Mouse (Mus musculus) A20 (cell line): ENCODE results near the gene Tnfsf14.

Experiments used
- DNase-seq: peaks from one replicate; pipeline ENCODE4 v3.0.0-alpha.2; 2011; ENCODE audit warnings: low read depth, low spot score

The Tnfsf14 gene

DNA sequence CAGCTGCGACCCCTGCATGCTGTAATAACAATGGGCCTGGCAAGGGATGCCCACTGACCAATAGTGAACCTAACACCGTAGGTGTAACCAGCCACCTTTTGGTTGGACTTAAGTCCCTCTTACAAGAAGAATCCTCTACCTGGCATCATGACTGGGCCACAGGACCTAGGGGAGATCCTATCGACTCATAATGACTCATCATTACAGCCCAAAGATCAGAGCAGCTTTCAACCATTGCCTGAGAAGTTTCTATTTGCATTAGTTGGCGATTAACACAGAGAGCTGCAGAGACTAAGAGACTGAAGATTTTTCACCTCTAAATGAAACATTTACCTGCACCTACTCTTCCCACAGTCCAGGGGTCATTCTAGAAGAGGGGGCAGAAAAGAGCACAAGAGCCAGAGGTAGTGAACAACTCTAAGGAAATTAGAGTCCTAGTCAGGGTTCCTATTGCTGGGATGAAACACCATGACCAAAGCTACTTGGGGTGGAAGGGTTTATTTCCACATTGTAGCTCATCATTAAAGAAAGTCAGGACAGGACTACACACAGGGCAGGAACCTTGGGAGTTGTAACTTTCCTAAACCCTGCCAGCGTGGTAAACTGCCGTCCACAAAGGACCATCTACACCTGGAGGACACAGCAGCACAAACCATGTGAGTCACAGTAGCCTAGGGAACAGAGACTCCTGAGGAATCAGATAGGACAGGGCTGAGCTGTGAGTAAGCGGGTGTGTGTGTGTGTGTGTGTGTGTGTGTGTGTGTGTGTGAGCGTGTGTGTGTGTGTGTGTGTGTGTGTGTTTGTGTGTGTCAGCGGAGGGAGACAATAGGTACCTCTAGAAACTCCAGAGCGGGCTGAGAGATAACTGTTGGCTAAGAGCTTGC lies 8.1 kb upstream of the Tnfsf14 start:
- no peak for DNase-seq

DNA sequence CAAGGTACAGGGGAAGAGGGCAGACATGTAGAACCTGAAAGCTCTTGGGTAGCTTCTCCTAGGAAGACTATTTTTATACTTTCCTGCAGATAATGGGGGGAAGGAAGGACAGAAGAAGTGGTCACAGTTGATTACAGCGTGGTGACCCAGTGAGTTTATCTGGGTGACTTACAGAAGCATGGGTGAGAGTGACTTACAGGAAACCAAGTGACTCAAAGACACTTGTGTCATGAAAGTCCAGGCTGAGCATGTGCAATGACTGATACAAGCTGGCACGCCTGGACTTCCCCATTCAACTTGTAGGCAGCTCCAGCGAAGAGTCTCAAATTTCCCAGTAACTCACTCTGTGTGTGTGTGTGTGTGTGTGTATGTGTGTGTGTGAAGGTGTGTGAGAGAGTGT lies 4.3 kb upstream of the Tnfsf14 start:
- no peak for DNase-seq

DNA sequence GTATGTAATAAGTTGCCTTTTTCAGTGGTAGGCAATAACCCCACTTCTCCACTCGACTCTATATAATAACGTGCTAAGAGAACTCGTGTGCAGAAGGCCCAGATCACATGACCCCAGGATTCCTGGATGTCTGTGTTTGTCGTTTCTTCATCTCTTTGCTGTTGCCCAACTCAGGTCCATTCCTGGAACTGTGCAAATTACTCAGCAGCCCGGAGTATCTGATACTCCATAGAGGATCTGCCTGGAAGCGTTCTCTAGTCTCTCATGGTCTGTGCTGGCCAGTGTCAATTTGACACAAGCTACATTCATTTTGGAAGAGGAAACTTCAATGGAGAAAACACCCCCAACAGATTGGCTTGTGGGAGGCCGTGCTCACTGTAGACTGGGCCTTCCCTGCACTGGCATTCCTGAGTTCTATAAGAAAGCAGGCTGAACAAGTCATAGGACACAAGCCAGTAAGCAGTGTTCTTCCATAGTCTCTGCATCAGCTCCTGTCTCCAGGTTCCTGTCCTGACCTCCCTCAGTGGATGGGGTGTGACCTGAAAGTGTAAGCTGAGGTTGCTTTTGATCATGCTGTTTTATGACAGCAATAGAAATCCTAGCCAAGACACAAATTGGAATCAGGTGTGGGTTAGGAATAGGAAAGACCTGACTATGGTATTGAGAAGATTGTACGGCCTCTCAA lies 1.5 kb upstream of the Tnfsf14 start:
- no peak for DNase-seq

DNA sequence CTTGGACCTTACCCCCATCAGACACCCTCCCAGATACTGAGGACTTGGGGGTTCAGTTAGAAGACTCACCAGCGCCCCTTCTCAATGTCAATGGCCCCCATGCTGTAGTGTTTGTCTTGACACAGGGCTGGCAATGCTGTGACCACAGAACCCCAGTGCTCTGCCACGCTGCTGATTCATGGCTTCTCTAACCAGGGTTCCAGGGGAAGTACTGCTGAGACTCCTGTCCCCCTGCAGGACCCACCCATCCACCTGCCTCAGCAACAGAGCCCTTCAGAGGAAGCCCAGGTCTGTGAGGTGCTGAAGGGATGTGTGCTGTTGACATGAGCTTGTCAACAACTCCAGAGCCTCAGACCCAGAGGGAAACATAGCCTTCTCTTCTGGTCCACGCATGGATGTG lies 794 bp upstream of the Tnfsf14 start:
- DNase-seq: no peak

DNA sequence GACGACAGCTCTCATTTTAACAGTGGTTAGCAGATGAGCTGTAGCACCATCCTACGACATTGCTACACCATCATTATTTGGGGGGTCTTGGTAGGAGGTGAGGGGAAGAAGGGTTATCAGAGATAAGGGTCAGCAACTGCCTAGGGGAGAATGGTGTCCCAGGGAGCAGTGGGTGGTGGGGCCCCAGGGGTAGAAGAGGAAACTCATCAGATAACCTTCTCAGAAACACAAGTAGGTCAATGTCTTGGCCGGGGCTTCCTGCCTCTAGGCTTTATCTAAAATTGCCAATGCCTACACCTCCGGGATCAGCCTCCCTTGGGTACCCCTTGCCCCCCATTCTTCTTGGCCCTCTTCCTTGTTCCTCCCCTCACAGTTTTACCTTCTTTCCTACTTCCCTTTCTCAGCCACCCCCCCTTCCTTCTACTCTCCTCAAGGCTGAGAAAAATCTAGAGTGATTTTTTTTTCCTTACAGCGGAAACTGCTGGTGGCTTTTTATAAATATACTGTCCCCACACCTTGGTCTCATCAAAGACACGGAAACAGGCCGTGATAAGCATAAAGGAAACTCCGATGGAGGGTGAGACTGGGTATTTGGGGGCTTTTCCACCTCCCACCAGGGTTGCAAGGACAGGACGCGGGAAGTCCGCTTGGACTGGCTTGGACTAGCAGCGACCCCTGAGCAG lies 5.3 kb downstream of the Tnfsf14 start:
- DNase-seq: no peak

DNA sequence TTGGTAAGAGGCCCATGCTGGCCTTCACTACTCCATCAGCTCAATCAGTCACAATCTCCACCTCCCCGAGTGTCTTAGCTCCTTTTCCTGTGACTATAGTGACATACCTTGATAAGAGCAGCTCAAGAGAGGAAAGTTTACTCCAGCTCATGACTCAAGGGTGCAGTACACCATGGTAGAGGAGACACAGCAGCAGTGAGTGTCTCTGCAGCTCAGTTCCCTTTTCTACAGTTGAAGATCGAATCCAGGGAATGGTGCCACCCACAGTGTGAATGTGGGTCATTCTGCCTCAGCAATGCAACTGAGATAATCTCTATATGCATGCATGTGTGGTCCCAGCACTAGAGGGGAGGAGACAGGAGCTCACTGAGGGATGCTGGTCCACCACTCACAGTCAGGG lies 8.3 kb downstream of the Tnfsf14 start:
- no peak for DNase-seq

DNA sequence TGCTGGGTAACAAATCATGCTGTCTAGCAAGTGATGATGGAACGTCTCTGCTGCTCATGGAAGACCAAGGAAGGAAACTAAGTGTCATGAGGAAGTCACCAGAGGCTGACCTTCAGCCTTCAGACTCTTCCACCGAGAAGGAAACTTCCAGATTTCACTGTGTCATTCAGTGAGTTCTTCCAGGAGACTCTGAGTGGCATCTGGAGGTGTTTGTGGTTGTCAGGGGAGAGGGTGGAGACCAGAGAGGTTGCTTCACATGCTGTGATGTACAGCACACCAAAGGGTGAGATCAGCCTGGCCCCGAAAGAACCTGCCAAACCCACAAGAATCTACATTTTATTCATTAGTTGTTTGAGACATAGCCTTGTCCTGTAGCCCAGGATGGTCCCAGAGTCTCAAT lies 11.1 kb downstream of the Tnfsf14 start:
- no peak for DNase-seq

DNA sequence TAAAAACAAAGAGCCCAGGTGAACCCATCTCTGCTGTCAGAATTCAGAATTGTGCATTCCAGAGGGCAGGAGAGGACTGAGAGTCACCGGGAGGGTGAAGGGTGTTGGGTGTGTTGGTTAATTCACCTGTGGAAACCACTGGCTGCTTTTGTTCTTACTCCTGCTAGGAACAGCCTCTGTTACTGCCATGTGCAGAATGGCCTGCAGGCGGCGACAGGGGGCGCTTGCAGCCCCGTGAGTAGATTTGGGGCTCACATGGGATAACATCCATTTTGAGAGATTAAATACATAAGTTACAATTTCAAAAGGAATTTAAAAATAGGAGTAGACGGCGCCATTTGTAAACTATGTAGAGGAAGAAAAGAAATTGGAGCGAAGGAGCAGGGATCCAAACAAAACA lies 13.6 kb downstream of the Tnfsf14 start:
- peak; percentile 32 for DNase-seq

DNA sequence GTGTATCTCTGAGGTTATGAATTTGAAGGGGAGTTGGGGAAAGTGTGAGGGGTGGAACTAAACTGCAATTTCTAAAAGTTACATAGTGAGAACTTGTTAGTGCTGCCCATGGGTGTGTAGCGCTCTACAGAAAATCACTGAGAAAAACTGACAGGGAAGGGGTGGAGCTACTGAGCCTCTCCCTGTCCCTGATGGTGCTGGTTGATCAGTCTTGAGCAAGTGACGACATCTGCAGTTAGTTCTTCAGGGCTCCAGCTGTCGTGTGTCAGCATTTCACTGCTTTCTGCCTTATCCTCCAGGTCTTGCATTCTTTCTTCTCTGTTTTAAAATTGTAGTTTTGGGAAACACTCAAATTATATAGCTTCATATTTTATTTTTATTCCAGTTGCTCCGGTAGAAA lies 20.6 kb downstream of the Tnfsf14 start:
- no peak for DNase-seq

DNA sequence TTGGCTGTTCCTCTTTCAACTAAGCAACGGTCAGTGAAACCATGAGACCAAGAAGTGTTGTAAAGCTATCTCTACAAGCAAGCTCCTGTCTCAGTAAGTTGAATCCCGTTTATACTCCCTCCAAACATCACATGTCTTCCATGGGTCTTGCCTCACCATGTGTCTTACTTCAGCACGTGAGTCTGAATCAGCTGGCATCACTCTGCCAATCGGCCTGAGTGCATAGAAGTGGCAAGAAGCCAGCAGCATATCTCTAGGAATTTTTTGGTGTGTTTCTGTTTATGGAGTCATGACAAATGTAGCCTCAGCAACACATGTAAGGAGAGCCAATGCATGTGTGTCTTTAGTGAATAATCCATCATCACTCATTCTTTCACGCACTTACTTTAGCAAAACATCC lies 21.6 kb downstream of the Tnfsf14 start:
- DNase-seq: no peak

DNA sequence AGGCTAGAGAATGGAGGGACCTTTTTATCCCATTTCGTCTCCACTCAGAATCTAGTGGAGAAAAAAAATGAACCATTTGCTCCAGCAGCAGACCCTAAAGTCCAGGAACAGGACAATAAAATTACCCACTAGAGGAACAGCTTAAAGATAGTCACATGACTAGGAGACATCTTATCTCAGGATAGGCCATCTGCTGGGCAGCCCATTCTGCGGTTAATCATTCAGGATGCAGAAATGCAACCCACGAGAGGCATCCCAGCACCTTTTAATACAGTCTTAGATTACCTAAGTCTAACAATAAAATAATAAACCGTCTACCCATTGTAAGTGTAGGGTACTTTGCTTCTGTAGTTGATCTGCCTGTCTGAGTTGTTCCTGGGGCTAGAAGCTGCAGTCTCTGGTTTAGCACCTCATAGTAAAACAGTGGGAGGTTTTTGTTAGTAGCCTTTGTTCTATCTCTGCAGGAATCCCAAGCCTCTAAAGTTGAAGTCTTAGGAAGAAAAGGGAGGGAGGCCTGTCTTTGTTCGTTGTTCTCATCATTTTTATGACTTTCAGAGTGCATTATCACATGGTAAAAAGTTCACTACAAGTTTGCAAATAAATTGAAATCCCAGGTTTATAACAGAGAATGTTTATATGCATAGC lies 23.2 kb downstream of the Tnfsf14 start:
- DNase-seq: no peak

DNA sequence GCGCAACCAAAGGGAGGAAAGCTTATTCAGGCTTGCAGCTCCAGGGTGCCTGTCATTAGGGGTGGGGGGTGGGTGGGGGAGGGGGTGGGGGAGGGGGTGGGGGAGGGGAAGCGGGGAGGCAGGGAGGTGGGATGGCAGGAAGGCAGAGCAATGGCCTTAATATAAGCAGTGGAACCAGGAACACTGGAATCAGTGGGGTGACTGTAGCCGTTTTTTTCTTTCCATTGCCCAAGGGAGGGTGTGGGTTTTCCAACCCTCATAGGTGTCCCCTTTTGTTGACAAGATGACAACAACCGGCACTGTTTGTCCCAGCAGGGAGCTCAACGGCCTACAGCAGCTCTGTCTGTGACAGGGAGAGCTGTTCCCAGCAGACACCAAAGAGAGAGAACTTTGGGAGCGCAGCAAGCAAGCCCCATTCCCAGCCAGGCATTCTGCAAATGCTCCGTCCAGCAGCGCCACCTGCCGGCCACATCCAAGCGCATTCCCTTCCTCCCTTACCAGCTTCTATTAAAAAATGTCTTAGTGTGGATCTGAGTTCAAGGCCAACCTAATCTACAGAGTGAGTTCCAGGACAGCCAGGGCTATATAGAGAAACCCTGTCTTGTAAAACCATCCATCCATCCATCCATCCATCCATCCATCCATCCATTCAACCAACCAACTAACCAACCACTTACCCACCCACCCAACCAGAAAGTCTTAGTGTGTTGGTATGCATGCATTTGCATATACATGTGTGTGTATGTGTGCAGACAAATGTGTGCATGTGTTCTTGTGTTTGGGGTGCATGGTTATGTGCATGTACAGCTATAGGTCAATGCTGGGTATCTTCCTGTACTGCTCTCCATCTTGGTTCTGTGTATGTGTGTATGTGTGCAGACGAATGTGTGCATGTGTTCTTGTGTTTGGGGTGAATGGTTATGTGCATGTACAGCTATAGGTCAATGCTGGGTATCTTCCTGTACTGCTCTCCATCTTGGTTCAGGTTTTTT lies 26.9 kb downstream of the Tnfsf14 start:
- DNase-seq: peak; percentile 76

DNA sequence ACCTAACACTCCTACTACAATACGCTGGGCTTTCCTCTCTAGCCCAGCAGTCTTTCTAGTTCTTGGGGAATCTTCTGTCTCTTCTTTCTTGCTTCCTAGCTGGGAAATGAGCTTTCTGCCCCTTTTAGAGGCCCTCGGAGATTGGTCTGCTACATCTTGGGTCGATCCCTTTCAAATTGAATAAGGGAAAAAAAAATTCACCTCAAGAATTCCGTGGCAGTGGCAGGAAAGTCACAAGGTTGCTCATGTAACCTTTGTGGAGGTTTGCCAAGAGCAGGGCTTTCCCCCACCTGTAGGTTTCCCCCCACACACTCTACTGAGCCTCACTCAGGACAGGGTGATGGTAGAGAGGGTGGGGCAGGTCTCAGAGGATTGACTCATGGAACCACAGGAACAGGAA lies 40.2 kb downstream of the Tnfsf14 start:
- DNase-seq: no peak

DNA sequence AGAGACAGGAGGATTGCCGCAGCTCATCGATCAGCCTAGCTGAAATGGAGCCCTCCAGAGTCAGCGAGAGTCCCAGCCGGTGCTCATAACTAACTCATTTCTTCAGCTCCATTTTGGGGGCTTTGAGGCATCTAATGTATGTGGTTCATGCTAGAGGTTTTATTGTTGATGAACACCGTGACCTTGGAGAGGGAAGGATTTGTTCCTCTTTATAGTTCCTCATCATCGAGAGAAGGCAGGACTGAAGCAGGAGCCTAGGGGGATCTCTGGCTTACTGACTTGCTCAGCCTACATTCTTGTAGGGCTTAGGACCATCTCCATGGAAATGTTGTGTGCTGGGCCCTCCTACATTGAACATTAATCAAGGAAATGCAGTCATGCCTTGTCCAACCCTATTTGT lies 41.0 kb downstream of the Tnfsf14 start:
- DNase-seq: no peak

DNA sequence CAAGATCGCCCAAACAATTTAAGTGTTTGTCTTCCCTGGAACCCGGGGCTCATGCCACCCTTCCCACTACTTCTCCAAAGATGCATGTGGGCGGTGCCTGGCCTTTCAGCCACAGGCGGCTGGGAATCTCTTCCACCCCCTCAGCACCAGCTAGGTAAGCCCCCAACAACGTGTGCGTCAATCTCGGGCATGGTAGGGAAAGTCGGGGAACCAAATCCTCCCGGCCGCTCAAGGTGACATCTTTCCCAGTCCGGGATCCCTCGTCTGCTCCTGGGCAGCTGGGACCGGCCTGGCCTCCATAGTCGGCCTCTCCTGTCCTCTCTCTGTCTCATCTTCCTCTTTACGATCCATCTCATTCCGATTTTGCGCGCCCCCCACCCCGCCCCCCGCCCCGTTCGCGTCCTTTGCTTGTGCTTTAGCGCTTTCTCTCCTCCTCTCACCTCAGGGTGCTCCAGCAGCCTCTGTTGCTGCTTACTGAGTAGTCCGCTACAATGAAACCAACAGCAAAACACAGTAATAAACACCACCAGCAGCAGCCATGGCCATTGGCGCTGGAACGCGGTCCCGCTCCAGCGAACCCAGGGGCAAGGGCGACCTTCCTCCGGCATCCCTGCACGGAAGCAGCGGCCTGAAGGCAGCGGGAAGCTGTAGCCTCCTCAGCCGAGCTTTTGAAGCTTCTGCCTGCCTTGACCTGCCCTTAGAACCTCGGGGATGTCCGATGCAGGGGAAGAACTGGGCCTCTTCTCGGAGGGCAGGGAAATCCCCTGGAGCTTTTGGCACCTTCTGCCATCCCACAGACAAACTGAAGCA lies 44.8 kb downstream of the Tnfsf14 start, which contains the start of gene Cd70:
Gene Cd70 (minus strand): TSS at position 784 of the 810 bp plus-strand sequence.
- no peak for DNase-seq

DNA sequence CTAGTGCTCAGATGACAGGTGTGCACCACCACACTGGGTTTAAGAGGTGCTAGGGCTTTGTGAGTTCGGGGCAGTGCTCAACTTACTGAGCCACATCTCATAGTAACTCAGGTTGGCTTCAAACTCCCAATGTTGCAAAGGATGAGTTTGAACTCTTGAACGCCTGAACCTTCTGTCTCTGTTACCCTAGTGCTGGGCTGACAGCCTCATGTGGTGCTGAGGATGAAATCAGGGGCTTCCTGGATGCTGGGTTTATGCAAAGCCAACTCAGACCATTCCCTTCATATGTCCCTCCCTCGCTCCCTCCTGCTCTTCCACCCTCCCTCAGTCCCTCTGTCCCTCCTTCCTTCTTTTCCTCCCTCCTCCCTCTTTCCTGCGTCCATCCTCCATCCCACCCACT lies 45.6 kb downstream of the Tnfsf14 start:
- no peak for DNase-seq

DNA sequence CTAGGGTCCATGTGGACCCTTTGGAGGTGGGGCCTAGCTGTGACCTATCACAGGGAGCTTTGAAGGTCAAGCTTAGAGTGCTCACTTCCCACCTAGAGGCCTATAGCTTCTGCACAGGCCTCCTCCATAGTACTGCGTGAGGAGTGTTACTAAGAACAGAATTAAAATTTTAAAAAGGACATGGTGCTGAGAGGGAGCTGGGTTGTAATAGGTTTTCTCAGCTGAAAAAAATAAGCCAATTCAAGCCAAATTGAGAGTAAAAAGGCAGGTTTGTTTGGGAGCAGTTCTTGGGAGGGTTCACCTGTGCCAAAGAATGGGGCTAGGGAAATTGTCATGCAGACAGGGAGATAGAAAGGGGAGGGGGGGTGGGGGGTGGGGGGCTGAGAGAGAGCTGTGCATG lies 48.9 kb downstream of the Tnfsf14 start:
- no peak for DNase-seq

DNA sequence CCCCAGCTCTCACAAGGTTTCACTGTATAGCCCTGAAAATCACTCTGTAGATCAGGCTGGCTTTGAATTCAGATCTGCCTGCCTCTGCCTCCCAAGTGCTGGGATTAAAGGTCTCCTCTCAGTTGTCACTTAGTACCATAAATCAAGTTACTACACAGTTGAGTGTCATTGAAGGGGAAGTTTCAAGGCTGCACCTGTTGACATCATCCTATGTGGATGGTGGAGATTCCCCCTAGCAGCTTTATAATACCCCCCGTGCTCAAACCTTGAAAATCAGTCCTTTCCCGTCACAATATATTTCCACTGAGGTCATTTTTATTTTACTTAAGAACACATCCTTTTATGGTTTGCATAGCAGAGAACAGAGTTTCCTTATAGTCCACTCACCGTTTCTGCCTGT lies 50.3 kb downstream of the Tnfsf14 start:
- DNase-seq: peak; percentile 51

DNA sequence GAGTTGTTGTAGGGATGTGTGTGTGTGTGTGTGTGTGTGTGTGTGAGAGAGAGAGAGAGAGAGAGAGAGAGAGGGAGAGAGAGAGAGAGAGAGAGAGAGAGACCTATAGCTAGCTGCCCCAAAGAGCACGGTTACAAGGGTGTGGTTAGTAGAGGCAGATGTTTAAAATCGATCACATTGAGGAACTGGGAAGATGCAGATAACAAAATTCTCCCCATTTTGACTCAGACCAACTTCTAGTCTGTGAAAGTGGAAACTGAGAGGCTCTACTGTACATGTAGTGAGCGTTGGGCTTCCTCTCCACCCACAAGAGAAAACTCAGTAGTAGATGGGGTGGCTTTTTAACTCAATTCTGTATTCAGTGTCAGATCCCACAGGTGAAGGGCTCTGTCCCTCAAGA lies 54.3 kb downstream of the Tnfsf14 start:
- DNase-seq: peak; percentile 57
